Mouse (Mus musculus) NIH3T3 (cell line): ENCODE results near the gene Asb2.

Source experiments
- DNase-seq: peaks from one replicate; pipeline ENCODE4 v3.0.0-alpha.2; 2012; ENCODE audit warnings: low read depth

Asb2 gene

GRCm38 (mm10) chr12:103360812-103361211 is 5.0 kb upstream of the Asb2 start:
- no peak for DNase-seq

- DNase-seq = no peak
Observed at GRCm38 (mm10) chr12:103358951-103359801, 3.4 kb upstream of the Asb2 start.

- no peak for DNase-seq
Observed at GRCm38 (mm10) chr12:103358216-103358615, 2.4 kb upstream of the Asb2 start.

GRCm38 (mm10) chr12:103356415-103356748 is 581 bp upstream of the Asb2 start:
- no peak for DNase-seq

GRCm38 (mm10) chr12:103353538-103353937 is 2.3 kb downstream of the Asb2 start:
- DNase-seq = no peak

GRCm38 (mm10) chr12:103352735-103353134 is 3.1 kb downstream of the Asb2 start:
- DNase-seq = no peak

GRCm38 (mm10) chr12:103348506-103348905 is 7.3 kb downstream of the Asb2 start:
- peak; percentile 89 for DNase-seq

- no peak for DNase-seq
Observed at GRCm38 (mm10) chr12:103347406-103347805, 8.4 kb downstream of the Asb2 start.

- DNase-seq = no peak
Observed at GRCm38 (mm10) chr12:103346945-103347344, 8.9 kb downstream of the Asb2 start.

- DNase-seq = no peak
Observed at GRCm38 (mm10) chr12:103344934-103345333, 10.9 kb downstream of the Asb2 start.

GRCm38 (mm10) chr12:103343456-103343855 is 12.3 kb downstream of the Asb2 start:
- DNase-seq = no peak

- DNase-seq = no peak
Observed at GRCm38 (mm10) chr12:103341212-103341611, 14.6 kb downstream of the Asb2 start.

GRCm38 (mm10) chr12:103338162-103338798 is 17.5 kb downstream of the Asb2 start:
- no peak for DNase-seq

GRCm38 (mm10) chr12:103336766-103337165 is 19.0 kb downstream of the Asb2 start:
- no peak for DNase-seq

GRCm38 (mm10) chr12:103333426-103333825 is 22.4 kb downstream of the Asb2 start:
- DNase-seq = no peak

GRCm38 (mm10) chr12:103332879-103333278 is 22.9 kb downstream of the Asb2 start:
- no peak for DNase-seq

- no peak for DNase-seq
Observed at GRCm38 (mm10) chr12:103331491-103331890, 24.3 kb downstream of the Asb2 start.

- DNase-seq = no peak
Observed at GRCm38 (mm10) chr12:103328448-103329191, 27.2 kb downstream of the Asb2 start.

- DNase-seq = no peak
Observed at GRCm38 (mm10) chr12:103327107-103327506, 28.7 kb downstream of the Asb2 start.

- no peak for DNase-seq
Observed at GRCm38 (mm10) chr12:103326569-103326968, 29.2 kb downstream of the Asb2 start.

GRCm38 (mm10) chr12:103325156-103325857 is 30.5 kb downstream of the Asb2 start:
- peak; percentile 61 for DNase-seq

GRCm38 (mm10) chr12:103322801-103323200 is 33.0 kb downstream of the Asb2 start:
- DNase-seq = peak; percentile 31
